Mouse (Mus musculus) lung, postnatal 0 days (tissue): ENCODE measurements around the gene Rpl39l. TPM values are rescaled to one million over a fixed set of nuclear protein-coding genes. Genes with fewer than 3 reads are reported as not detected.

ENCODE experiments used
- polyA plus RNA-seq: library from polyadenylated mRNA; unstranded; fragments of >200 nt; fragmentation: Nextera tagmentation; extraction: Ambion mirVana; gene quantifications from 2 replicates; pipeline ENCODE4 v1.2.1, GENCODE M21; 2015

Rpl39l gene
- polyA plus RNA-seq, 1 experiment from 2014 or later = 0.31 TPM

Other genes starting within 250 kb of the Rpl39l start
- 0.06 and 0.19 TPM in 2 replicates for gene Grin2a, start 174.7 kb upstream of the Rpl39l start, polyA plus RNA-seq
- gene Atf7ip2, start 22.5 kb downstream of the Rpl39l start, polyA plus RNA-seq = 0.05 and 0.23 TPM in 2 replicates
- gene Emp2, start 143.7 kb downstream of the Rpl39l start, polyA plus RNA-seq = 584 and 640 TPM in 2 replicates
- gene Tekt5, start 225.3 kb downstream of the Rpl39l start, polyA plus RNA-seq = 9.9 and 11.7 TPM in 2 replicates
- gene Nubp1, start 241.7 kb downstream of the Rpl39l start, polyA plus RNA-seq = 31.2 and 31.6 TPM in 2 replicates